Mouse (Mus musculus): ENCODE measurements around the gene Arhgef28. TPM values are rescaled to one million over a fixed set of nuclear protein-coding genes. Genes with fewer than 3 reads are reported as not detected.

Arhgef28 gene
- total and polyA plus RNA-seq, 2 experiments from 2014 or later: 21.9 to 28.4 TPM

DNA sequence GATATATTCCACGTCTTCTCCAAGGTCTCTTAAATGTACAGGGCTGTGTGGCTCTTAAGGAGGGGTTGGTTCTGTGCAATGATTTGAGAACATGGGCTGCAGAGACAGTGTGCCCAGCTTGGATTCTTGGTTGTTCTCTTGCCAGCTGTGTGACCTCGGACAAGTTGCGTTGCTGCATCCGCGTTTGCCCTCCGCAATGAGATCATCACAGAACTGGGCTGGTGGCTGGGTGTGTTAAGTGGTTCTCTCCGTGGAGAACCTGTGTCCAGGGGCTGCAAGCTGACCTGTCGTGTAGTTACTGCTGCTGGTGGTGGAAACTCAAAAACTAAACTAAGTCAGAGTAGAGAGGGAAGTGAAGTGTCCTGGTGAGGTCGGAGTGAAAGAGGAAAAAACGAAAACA, 279.9 kb downstream of the Arhgef28 start:
- 89% methylated on average over 10 of the region's 10 CpGs for WGBS
- no peak for TF ChIP-seq CTCF (IDR thresholded peaks at IDR 0.05; ENCODE audit: low read depth)
- Histone ChIP-seq H3K9me3 (ENCODE audit: low read length) (no peaks in the 10 kb centered on the region), H3K36me3 (ENCODE audit: insufficient read depth, low read length) (no peaks in the 10 kb centered on the region), H3K27ac (no peak overlapping the region), H3K27me3 (ENCODE audit: insufficient read depth, low read length) (no peaks in the 10 kb centered on the region), H3K4me1 (ENCODE audit: insufficient read depth, low read length) (no peaks in the 10 kb centered on the region), H3K9ac (replicated peaks; ENCODE audit: low read length) (no peak overlapping the region), H3K4me3 (ENCODE audit: low read length) (no peak overlapping the region), H3K4me2 (ENCODE audit: low read depth, low read length) (no peak overlapping the region)
- DNase-seq (ENCODE audit: low spot score) (no peak), ATAC-seq (no peak)

DNA sequence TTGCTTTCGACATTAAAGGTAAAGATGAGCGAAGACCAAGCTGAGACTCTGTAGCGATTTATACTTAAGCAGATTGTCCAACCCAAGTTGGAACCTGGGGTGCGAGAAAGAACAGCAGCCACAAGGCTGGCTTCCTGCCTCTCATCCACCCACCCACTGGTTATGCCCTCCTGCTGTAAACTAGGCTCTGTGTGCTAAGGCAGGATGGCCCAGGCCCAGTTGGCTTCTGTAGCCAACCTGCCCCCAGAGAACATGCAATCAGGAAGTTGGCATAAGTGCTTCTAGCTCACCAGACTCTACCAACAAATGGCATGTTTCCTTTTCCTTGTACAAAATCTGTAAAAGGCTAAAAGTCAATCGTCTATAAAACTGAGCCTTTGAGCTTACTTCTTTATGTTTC, 283.2 kb downstream of the Arhgef28 start:
- H3K4me3 ChIP-seq (ENCODE audit: low read length): no peak overlapping the region
- H3K27me3 ChIP-seq (ENCODE audit: insufficient read depth, low read length): no peaks in the 10 kb centered on the region
- no peak overlapping the region for H3K27ac ChIP-seq
- DNase-seq (ENCODE audit: low spot score): no peak
- WGBS: 84% methylated on average over 5 of the region's 5 CpGs
- no peak overlapping the region for H3K9ac ChIP-seq (replicated peaks; ENCODE audit: low read length)
- H3K9me3 ChIP-seq (ENCODE audit: low read length): no peaks in the 10 kb centered on the region
- no peak for TF ChIP-seq CTCF (IDR thresholded peaks at IDR 0.05; ENCODE audit: low read depth)
- H3K36me3 ChIP-seq (ENCODE audit: insufficient read depth, low read length): no peaks in the 10 kb centered on the region
- no peak overlapping the region for H3K4me2 ChIP-seq (ENCODE audit: low read depth, low read length)
- H3K4me1 ChIP-seq (ENCODE audit: insufficient read depth, low read length): peaks cover 4% of the 10 kb centered on the region; the same call in 1 of the 2 replicates
- ATAC-seq: no peak

- H3K27ac ChIP-seq: no peak overlapping the region
- ATAC-seq (0 out of 2 replicates have a peak, but pooled peaks have one; percentile 29), DNase-seq (ENCODE audit: low spot score) (peak; percentile 50)
- no peak overlapping the region for H3K4me3 ChIP-seq (ENCODE audit: low read length)
- H3K4me2 ChIP-seq (ENCODE audit: low read depth, low read length): no peak overlapping the region
- H3K9ac ChIP-seq (replicated peaks; ENCODE audit: low read length): no peak overlapping the region
- H3K4me1 ChIP-seq (ENCODE audit: insufficient read depth, low read length): peaks cover 4% of the 10 kb centered on the region; the same call in 1 of the 2 replicates
- no peaks in the 10 kb centered on the region for H3K9me3 ChIP-seq (ENCODE audit: low read length)
- 31% methylated on average over 8 of the region's 8 CpGs for WGBS
- no peak for TF ChIP-seq CTCF (IDR thresholded peaks at IDR 0.05; ENCODE audit: low read depth)
- H3K27me3 ChIP-seq (ENCODE audit: insufficient read depth, low read length): no peaks in the 10 kb centered on the region
- H3K36me3 ChIP-seq (ENCODE audit: insufficient read depth, low read length): no peaks in the 10 kb centered on the region
These were observed 286.6 kb downstream of the Arhgef28 start for GRCm38 (mm10) chr13:97919590-97919989.

GRCm38 (mm10) chr13:97918117-97918900, 287.9 kb downstream of the Arhgef28 start:
- H3K9me3 ChIP-seq (ENCODE audit: low read length): no peaks in the 10 kb centered on the region
- peak overlapping the region; percentile 48 for H3K27ac ChIP-seq
- no peak overlapping the region for H3K4me2 ChIP-seq (ENCODE audit: low read depth, low read length)
- no peaks in the 10 kb centered on the region for H3K27me3 ChIP-seq (ENCODE audit: insufficient read depth, low read length)
- H3K4me1 ChIP-seq (ENCODE audit: insufficient read depth, low read length): peaks cover 4% of the 10 kb centered on the region; the same call in 1 of the 2 replicates
- DNase-seq (ENCODE audit: low spot score) (no peak), ATAC-seq (no peak)
- no peak for TF ChIP-seq CTCF (IDR thresholded peaks at IDR 0.05; ENCODE audit: low read depth)
- 48% methylated on average over 12 of the region's 12 CpGs for WGBS
- H3K9ac ChIP-seq (replicated peaks; ENCODE audit: low read length): no peak overlapping the region
- H3K4me3 ChIP-seq (ENCODE audit: low read length): no peak overlapping the region
- H3K36me3 ChIP-seq (ENCODE audit: insufficient read depth, low read length): no peaks in the 10 kb centered on the region

DNA sequence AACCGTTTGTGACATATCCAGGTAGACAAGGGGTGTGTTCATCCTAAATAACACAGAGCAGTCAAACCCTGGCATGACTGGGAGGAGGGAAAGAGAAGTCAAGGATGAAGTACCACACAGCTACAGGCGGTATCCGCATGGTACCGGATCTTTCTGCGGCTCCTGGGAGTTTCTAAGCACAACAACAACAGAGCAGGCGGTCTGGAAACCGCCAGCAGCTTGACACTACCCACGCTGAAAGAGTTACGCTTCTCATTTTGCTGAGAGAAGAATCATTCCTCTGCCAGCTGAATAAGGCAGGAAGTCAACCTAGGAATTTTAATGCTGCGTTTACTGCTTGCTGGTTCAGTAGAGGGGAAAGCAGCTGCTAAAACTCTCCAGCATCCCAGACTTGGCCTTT, 295.2 kb downstream of the Arhgef28 start:
- peak overlapping the region; percentile 12; the same call in 1 of the 2 replicates for H3K27ac ChIP-seq
- H3K9ac ChIP-seq (replicated peaks; ENCODE audit: low read length): peak overlapping the region; percentile 21; the same call in 1 of the 2 replicates
- H3K4me3 ChIP-seq (ENCODE audit: low read length): no peak overlapping the region
- H3K4me1 ChIP-seq (ENCODE audit: insufficient read depth, low read length): no peaks in the 10 kb centered on the region
- no peaks in the 10 kb centered on the region for H3K36me3 ChIP-seq (ENCODE audit: insufficient read depth, low read length)
- 6% methylated on average over 10 of the region's 10 CpGs for WGBS
- DNase-seq (ENCODE audit: low spot score) (peak; percentile 65), ATAC-seq (peak; percentile 73; the same call in 1 of the 2 replicates)
- H3K27me3 ChIP-seq (ENCODE audit: insufficient read depth, low read length): no peaks in the 10 kb centered on the region
- TF ChIP-seq CTCF (IDR thresholded peaks at IDR 0.05; ENCODE audit: low read depth): no peak
- H3K4me2 ChIP-seq (ENCODE audit: low read depth, low read length): peak overlapping the region; percentile 8; the same call in 1 of the 2 replicates
- no peaks in the 10 kb centered on the region for H3K9me3 ChIP-seq (ENCODE audit: low read length)

DNA sequence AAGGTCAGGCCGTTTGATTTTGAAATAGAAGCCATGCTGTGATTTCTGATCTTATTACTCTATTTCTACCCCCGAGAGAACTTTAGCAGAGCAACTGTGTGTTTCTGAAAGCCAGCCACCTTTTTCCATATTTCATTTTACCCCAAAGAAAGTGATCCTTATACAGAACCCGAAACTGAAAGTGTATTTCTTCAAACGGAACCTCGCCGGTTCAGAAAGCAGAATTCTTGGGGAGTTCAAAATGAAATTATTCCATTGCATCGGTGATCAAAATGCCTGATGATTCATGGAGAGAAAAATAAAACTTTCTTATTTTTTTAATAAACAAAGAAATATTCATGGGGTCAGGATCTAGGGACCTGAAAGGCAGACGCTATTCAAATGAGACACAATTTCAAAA, 303.4 kb downstream of the Arhgef28 start:
- 82% methylated on average over 8 of the region's 8 CpGs for WGBS

GRCm38 (mm10) chr13:97900380-97900758, 305.9 kb downstream of the Arhgef28 start:
- H3K27ac ChIP-seq: peak overlapping the region; percentile 75
- H3K9me3 ChIP-seq (ENCODE audit: low read length): no peaks in the 10 kb centered on the region
- 27% methylated on average over 3 of the region's 3 CpGs for WGBS
- 0 out of 2 replicates have a peak overlapping the region, but pooled peaks have one; percentile 10 for H3K9ac ChIP-seq (replicated peaks; ENCODE audit: low read length)
- H3K4me1 ChIP-seq (ENCODE audit: insufficient read depth, low read length): peaks cover 12% of the 10 kb centered on the region; the same call in 1 of the 2 replicates
- H3K4me3 ChIP-seq (ENCODE audit: low read length): no peak overlapping the region
- H3K4me2 ChIP-seq (ENCODE audit: low read depth, low read length): no peak overlapping the region
- DNase-seq (ENCODE audit: low spot score) (peak; percentile 90), ATAC-seq (peak; percentile 80)
- no peak for TF ChIP-seq CTCF (IDR thresholded peaks at IDR 0.05; ENCODE audit: low read depth)
- H3K36me3 ChIP-seq (ENCODE audit: insufficient read depth, low read length): no peaks in the 10 kb centered on the region
- H3K27me3 ChIP-seq (ENCODE audit: insufficient read depth, low read length): no peaks in the 10 kb centered on the region

More for the DNA sequence above, 303.4 kb downstream of the Arhgef28 start:
- Histone ChIP-seq H3K4me3 (ENCODE audit: low read length) (no peak overlapping the region), H3K4me2 (ENCODE audit: low read depth, low read length) (no peak overlapping the region), H3K9ac (replicated peaks; ENCODE audit: low read length) (no peak overlapping the region), H3K36me3 (ENCODE audit: insufficient read depth, low read length) (no peaks in the 10 kb centered on the region), H3K27ac (no peak overlapping the region), H3K4me1 (ENCODE audit: insufficient read depth, low read length) (peaks cover 12% of the 10 kb centered on the region; the same call in 1 of the 2 replicates), H3K27me3 (ENCODE audit: insufficient read depth, low read length) (no peaks in the 10 kb centered on the region), H3K9me3 (ENCODE audit: low read length) (no peaks in the 10 kb centered on the region)
- TF ChIP-seq CTCF (IDR thresholded peaks at IDR 0.05; ENCODE audit: low read depth): no peak
- DNase-seq (ENCODE audit: low spot score) (no peak), ATAC-seq (no peak)

Data from hindbrain, postnatal 0 days (tissue).